Mouse (Mus musculus) T-helper 17 cell (primary cell): ENCODE measurements around the gene Ube2v1.
"Not testable (repeated sequence)": the region's sequence is repeated elsewhere in the genome, so short reads cannot be mapped to it uniquely, and the experiment has no call there.

Experiments used
- in situ Hi-C, 2 experiments: fragments of 300-600 bp; cut with MboI, MseI; formaldehyde crosslinking; loops; 1 replicate in 1 of 2; 2 replicates in 1 of 2; pipeline ENCODE4 v1.15.1; 2025; ENCODE audit warnings: high pct_unique_total_duplicates in 2 of 2

Ube2v1 gene

GRCm38 (mm10) chr2:167624368-167625075, 7.4 kb downstream of the Ube2v1 start:
- in situ Hi-C loops, result no loop called here

GRCm38 (mm10) chr2:167622965-167623364, 8.9 kb downstream of the Ube2v1 start:
- in situ Hi-C loops, result no loop called here

- in situ Hi-C loops, result no loop called here
Measured at GRCm38 (mm10) chr2:167622352-167622751, 9.5 kb downstream of the Ube2v1 start.

GRCm38 (mm10) chr2:167621255-167622087, 10.4 kb downstream of the Ube2v1 start:
- in situ Hi-C loops, result no loop called here

- in situ Hi-C loops, result no loop called here
Measured at GRCm38 (mm10) chr2:167617472-167617871, 14.4 kb downstream of the Ube2v1 start.

- in situ Hi-C loops, result no loop called here
Measured at GRCm38 (mm10) chr2:167617034-167617433, 14.9 kb downstream of the Ube2v1 start.

- in situ Hi-C loops, result not testable (repeated sequence)
Measured at GRCm38 (mm10) chr2:167613335-167613734, 18.6 kb downstream of the Ube2v1 start.

GRCm38 (mm10) chr2:167612122-167612521, 19.8 kb downstream of the Ube2v1 start:
- in situ Hi-C loops, result no loop called here

- in situ Hi-C loops, result no loop called here
Measured at GRCm38 (mm10) chr2:167611287-167611686, 20.6 kb downstream of the Ube2v1 start.

GRCm38 (mm10) chr2:167606745-167607123, 25.2 kb downstream of the Ube2v1 start:
- in situ Hi-C loops, result no loop called here

- in situ Hi-C loops, result no loop called here
Measured at GRCm38 (mm10) chr2:167605817-167606744, 25.8 kb downstream of the Ube2v1 start.

GRCm38 (mm10) chr2:167605178-167605794, 26.6 kb downstream of the Ube2v1 start:
- in situ Hi-C loops, result no loop called here

- in situ Hi-C loops, result loop anchor here in 1 of 2 experiments (5.0 kb wide), 1 partner anchor 71 kb away; no protein-coding TSS in a partner anchor
Measured at GRCm38 (mm10) chr2:167602978-167603377, 28.9 kb downstream of the Ube2v1 start.

GRCm38 (mm10) chr2:167602364-167602763, 29.5 kb downstream of the Ube2v1 start:
- in situ Hi-C loops, result loop anchor here in 1 of 2 experiments (5.0 kb wide), 1 partner anchor 70 kb away; no protein-coding TSS in a partner anchor

- in situ Hi-C loops, result loop anchor here in 1 of 2 experiments (5.0 kb wide), 1 partner anchor 68 kb away; no protein-coding TSS in a partner anchor
Measured at GRCm38 (mm10) chr2:167600481-167600995, 31.4 kb downstream of the Ube2v1 start.

- in situ Hi-C loops, result loop anchor here (5.0 kb wide), 1 partner anchor 68 kb away; no protein-coding TSS in a partner anchor
Measured at GRCm38 (mm10) chr2:167599917-167600316, 32.0 kb downstream of the Ube2v1 start.

GRCm38 (mm10) chr2:167599195-167599594, 32.7 kb downstream of the Ube2v1 start:
- in situ Hi-C loops, result loop anchor here in 1 of 2 experiments (5.0 kb wide), 1 partner anchor 67 kb away; no protein-coding TSS in a partner anchor

GRCm38 (mm10) chr2:167597492-167598186, 34.3 kb downstream of the Ube2v1 start:
- in situ Hi-C loops, result loop anchor here in 1 of 2 experiments (5.0 kb wide), 1 partner anchor 65 kb away; no protein-coding TSS in a partner anchor

GRCm38 (mm10) chr2:167596726-167597491, 35.0 kb downstream of the Ube2v1 start:
- in situ Hi-C loops, result loop anchor here in 1 of 2 experiments (5.0 kb wide), 1 partner anchor 65 kb away; no protein-coding TSS in a partner anchor
